Mouse (Mus musculus) liver, adult (tissue): Measurements from ENCODE around the gene Srp68.

Experiments used
- GATA4 ChIP-seq: IDR thresholded peaks from 2 replicates; pipeline ENCODE4 v1.6.1; 2014; ENCODE audit warnings: mild to moderate bottlenecking, low read length; ENCODE audit not compliant: insufficient replicate concordance

The Srp68 gene

GRCm38 (mm10) chr11:116206678-116207077 is 67.3 kb downstream of the Srp68 start:
- no peak for TF ChIP-seq GATA4

- peak; percentile 4; the same call in 1 of the 2 replicates for TF ChIP-seq GATA4
These were observed 70.9 kb downstream of the Srp68 start for GRCm38 (mm10) chr11:116203150-116203549.

- TF ChIP-seq GATA4, result no peak
These were observed 72.9 kb downstream of the Srp68 start for GRCm38 (mm10) chr11:116201151-116201550.

GRCm38 (mm10) chr11:116198639-116199531 is 75.1 kb downstream of the Srp68 start, which contains the start of the genes Ten1 and Acox1:
TSS of gene Ten1 (plus strand) at chr11:116198855.
TSS of gene Acox1 (minus strand) at chr11:116199045.
- no peak; the same call in 1 of the 2 replicates for TF ChIP-seq GATA4

- TF ChIP-seq GATA4, result no peak
These were observed 75.9 kb downstream of the Srp68 start for GRCm38 (mm10) chr11:116198132-116198531.

GRCm38 (mm10) chr11:116197584-116197906 is 76.5 kb downstream of the Srp68 start:
- TF ChIP-seq GATA4, result no peak

- TF ChIP-seq GATA4, result no peak
These were observed 77.0 kb downstream of the Srp68 start for GRCm38 (mm10) chr11:116196866-116197583.

- no peak for TF ChIP-seq GATA4
These were observed 77.7 kb downstream of the Srp68 start for GRCm38 (mm10) chr11:116196336-116196735.

- peak; percentile 56; the same call in 1 of the 2 replicates for TF ChIP-seq GATA4
These were observed 78.8 kb downstream of the Srp68 start for GRCm38 (mm10) chr11:116195252-116195651.
